Mouse (Mus musculus) myocyte (in vitro differentiated cells): ENCODE results near the gene Mfap5.

ENCODE experiments used
- CEBPB ChIP-seq: IDR thresholded peaks from 2 replicates; pipeline ENCODE4 v1.6.1; 2011; ENCODE audit warnings: mild to moderate bottlenecking, moderate library complexity; ENCODE audit not compliant: poor library complexity, insufficient read depth, severe bottlenecking
- E2F4 ChIP-seq: IDR thresholded peaks from one replicate; pipeline ENCODE4 v1.6.1; 2011; ENCODE audit warnings: mild to moderate bottlenecking, control low read depth, moderate library complexity; ENCODE audit not compliant: insufficient read depth
- MAX ChIP-seq: IDR thresholded peaks from one replicate; pipeline ENCODE4 v1.6.1; 2011; ENCODE audit warnings: low read depth, mild to moderate bottlenecking, control low read depth
- MYOD1 ChIP-seq, 3 experiments: IDR thresholded peaks; one replicate each; pipeline ENCODE4 v1.6.1; 2011; ENCODE audit warnings: control low read depth in 2 of 3, low read depth in 2 of 3, mild to moderate bottlenecking in 2 of 3, moderate library complexity in 1 of 3; ENCODE audit not compliant: insufficient read length in 2 of 3, control insufficient read depth in 1 of 3
- MYOG ChIP-seq, 3 experiments: IDR thresholded peaks; one replicate each; pipeline ENCODE4 v1.6.1; 2011; ENCODE audit warnings: control low read depth in 2 of 3, low read depth in 2 of 3, mild to moderate bottlenecking in 2 of 3; ENCODE audit not compliant: insufficient read length in 2 of 3, control insufficient read depth in 1 of 3, insufficient read depth in 1 of 3
- POLR2A ChIP-seq: IDR thresholded peaks from one replicate; pipeline ENCODE4 v1.6.1; 2011; ENCODE audit warnings: low read depth, mild to moderate bottlenecking, control low read depth, moderate library complexity; ENCODE audit not compliant: insufficient read length
- REST ChIP-seq: IDR thresholded peaks from one replicate; pipeline ENCODE4 v1.6.1; 2011; ENCODE audit warnings: mild to moderate bottlenecking, control low read depth, moderate library complexity; ENCODE audit not compliant: insufficient read depth, insufficient read length
- SRF ChIP-seq: IDR thresholded peaks from one replicate; pipeline ENCODE4 v1.6.1; 2011; ENCODE audit warnings: low read depth; ENCODE audit not compliant: control insufficient read depth, insufficient read length
- TCF12 ChIP-seq: IDR thresholded peaks from one replicate; pipeline ENCODE4 v1.6.1; 2011; ENCODE audit warnings: mild to moderate bottlenecking, control low read depth; ENCODE audit not compliant: poor library complexity, insufficient read depth, severe bottlenecking
- TCF3 ChIP-seq: IDR thresholded peaks from one replicate; pipeline ENCODE4 v1.6.1; 2011; ENCODE audit warnings: low read depth, control low read depth; ENCODE audit not compliant: insufficient read length
- USF1 ChIP-seq: IDR thresholded peaks from one replicate; pipeline ENCODE4 v1.6.1; 2011; ENCODE audit warnings: low read depth, mild to moderate bottlenecking, control low read depth, moderate library complexity

- TF ChIP-seq E2F4 (no peak), USF1 (no peak), POLR2A (no peak), MYOD1 (IDR thresholded peaks at IDR 0.05; ENCODE audit: control insufficient read depth in 1 of 3, insufficient read length in 2 of 3, low read depth in 2 of 3) (no peak), TCF12 (no peak), CEBPB (no peak), MYOG (IDR thresholded peaks at IDR 0.05; ENCODE audit: control insufficient read depth in 1 of 3, insufficient read depth in 1 of 3, insufficient read length in 2 of 3, low read depth in 2 of 3) (no peak), TCF3 (no peak), SRF (no peak), MAX (no peak), REST (no peak)
Measured at GRCm38 (mm10) chr6:122571617-122571959, 65.9 kb downstream of the Mfap5 start.
